Mouse (Mus musculus): ENCODE data around the gene Il16. TPM values are rescaled to one million over a fixed set of nuclear protein-coding genes. Genes with fewer than 3 reads are reported as not detected.

Gene Il16
- polyA plus RNA-seq, 1 experiment from 2014 or later = 4.4 TPM

GRCm38 (mm10) chr7:83682640-83683274 is 62.8 kb downstream of the Il16 start:
- Histone ChIP-seq H3K4me3 (ENCODE audit: low read depth, low read length) (no peak overlapping the region), H3K27me3 (ENCODE audit: control insufficient read depth, insufficient read depth, low read length) (no peaks in the 10 kb centered on the region), H3K9ac (replicated peaks; ENCODE audit: low read depth, low read length) (no peak overlapping the region), H3K9me3 (ENCODE audit: control insufficient read depth, low read depth, low read length) (no peaks in the 10 kb centered on the region), H3K36me3 (ENCODE audit: control insufficient read depth, insufficient read depth, low read length) (no peaks in the 10 kb centered on the region), H3K27ac (ENCODE audit: low read length) (no peak overlapping the region), H3K4me2 (replicated peaks; ENCODE audit: low read depth, low read length) (no peak overlapping the region), H3K4me1 (ENCODE audit: control insufficient read depth, insufficient read depth, low read length) (no peaks in the 10 kb centered on the region)
- no peak for ATAC-seq (ENCODE audit: insufficient number of reproducible peaks, insufficient read depth, low FRiP score, low read depth)
- 18% methylated on average over 6 of the region's 6 CpGs for WGBS

GRCm38 (mm10) chr7:83678506-83678905 is 67.0 kb downstream of the Il16 start:
- no peak overlapping the region for H3K4me3 ChIP-seq (ENCODE audit: low read depth, low read length)
- 90% methylated on average over 4 of the region's 4 CpGs for WGBS

GRCm38 (mm10) chr7:83677296-83677695 is 68.2 kb downstream of the Il16 start:
- H3K4me1 ChIP-seq (ENCODE audit: control insufficient read depth, insufficient read depth, low read length) = no peaks in the 10 kb centered on the region
- no peaks in the 10 kb centered on the region for H3K9me3 ChIP-seq (ENCODE audit: control insufficient read depth, low read depth, low read length)
- H3K36me3 ChIP-seq (ENCODE audit: control insufficient read depth, insufficient read depth, low read length) = no peaks in the 10 kb centered on the region
- no peak overlapping the region for H3K4me2 ChIP-seq (replicated peaks; ENCODE audit: low read depth, low read length)
- H3K4me3 ChIP-seq (ENCODE audit: low read depth, low read length) = no peak overlapping the region
- WGBS = 65% methylated on average over 3 of the region's 3 CpGs
- H3K27me3 ChIP-seq (ENCODE audit: control insufficient read depth, insufficient read depth, low read length) = no peaks in the 10 kb centered on the region
- no peak overlapping the region for H3K27ac ChIP-seq (ENCODE audit: low read length)
- H3K9ac ChIP-seq (replicated peaks; ENCODE audit: low read depth, low read length) = no peak overlapping the region
- no peak for ATAC-seq (ENCODE audit: insufficient number of reproducible peaks, insufficient read depth, low FRiP score, low read depth)

More at GRCm38 (mm10) chr7:83678506-83678905, 67.0 kb downstream of the Il16 start:
- H3K27me3 ChIP-seq (ENCODE audit: control insufficient read depth, insufficient read depth, low read length) = no peaks in the 10 kb centered on the region
- H3K4me1 ChIP-seq (ENCODE audit: control insufficient read depth, insufficient read depth, low read length) = no peaks in the 10 kb centered on the region
- no peak for ATAC-seq (ENCODE audit: insufficient number of reproducible peaks, insufficient read depth, low FRiP score, low read depth)
- H3K9ac ChIP-seq (replicated peaks; ENCODE audit: low read depth, low read length) = no peak overlapping the region
- H3K4me2 ChIP-seq (replicated peaks; ENCODE audit: low read depth, low read length) = no peak overlapping the region
- no peaks in the 10 kb centered on the region for H3K9me3 ChIP-seq (ENCODE audit: control insufficient read depth, low read depth, low read length)
- H3K27ac ChIP-seq (ENCODE audit: low read length) = no peak overlapping the region
- no peaks in the 10 kb centered on the region for H3K36me3 ChIP-seq (ENCODE audit: control insufficient read depth, insufficient read depth, low read length)

- H3K27ac ChIP-seq (ENCODE audit: low read length) = no peak overlapping the region
- H3K9me3 ChIP-seq (ENCODE audit: control insufficient read depth, low read depth, low read length) = no peaks in the 10 kb centered on the region
- 30% methylated on average over 5 of the region's 5 CpGs for WGBS
- H3K4me1 ChIP-seq (ENCODE audit: control insufficient read depth, insufficient read depth, low read length) = no peaks in the 10 kb centered on the region
- no peak for ATAC-seq (ENCODE audit: insufficient number of reproducible peaks, insufficient read depth, low FRiP score, low read depth)
- no peak overlapping the region for H3K4me3 ChIP-seq (ENCODE audit: low read depth, low read length)
- H3K36me3 ChIP-seq (ENCODE audit: control insufficient read depth, insufficient read depth, low read length) = no peaks in the 10 kb centered on the region
- no peak overlapping the region for H3K9ac ChIP-seq (replicated peaks; ENCODE audit: low read depth, low read length)
- no peak overlapping the region for H3K4me2 ChIP-seq (replicated peaks; ENCODE audit: low read depth, low read length)
- H3K27me3 ChIP-seq (ENCODE audit: control insufficient read depth, insufficient read depth, low read length) = no peaks in the 10 kb centered on the region
Measured at GRCm38 (mm10) chr7:83675545-83676254, 69.8 kb downstream of the Il16 start.

GRCm38 (mm10) chr7:83671573-83671972 is 74.0 kb downstream of the Il16 start:
- Histone ChIP-seq H3K9ac (replicated peaks; ENCODE audit: low read depth, low read length) (no peak overlapping the region), H3K4me2 (replicated peaks; ENCODE audit: low read depth, low read length) (no peak overlapping the region), H3K4me1 (ENCODE audit: control insufficient read depth, insufficient read depth, low read length) (no peaks in the 10 kb centered on the region), H3K4me3 (ENCODE audit: low read depth, low read length) (no peak overlapping the region), H3K9me3 (ENCODE audit: control insufficient read depth, low read depth, low read length) (no peaks in the 10 kb centered on the region), H3K27me3 (ENCODE audit: control insufficient read depth, insufficient read depth, low read length) (no peaks in the 10 kb centered on the region), H3K36me3 (ENCODE audit: control insufficient read depth, insufficient read depth, low read length) (no peaks in the 10 kb centered on the region), H3K27ac (ENCODE audit: low read length) (no peak overlapping the region)
- WGBS = 84% methylated on average over 6 of the region's 6 CpGs
- ATAC-seq (ENCODE audit: insufficient number of reproducible peaks, insufficient read depth, low FRiP score, low read depth) = no peak

GRCm38 (mm10) chr7:83668724-83669123 is 76.8 kb downstream of the Il16 start:
- H3K4me1 ChIP-seq (ENCODE audit: control insufficient read depth, insufficient read depth, low read length) = no peaks in the 10 kb centered on the region
- no peak overlapping the region for H3K9ac ChIP-seq (replicated peaks; ENCODE audit: low read depth, low read length)
- no peaks in the 10 kb centered on the region for H3K36me3 ChIP-seq (ENCODE audit: control insufficient read depth, insufficient read depth, low read length)
- no peaks in the 10 kb centered on the region for H3K9me3 ChIP-seq (ENCODE audit: control insufficient read depth, low read depth, low read length)
- H3K27ac ChIP-seq (ENCODE audit: low read length) = no peak overlapping the region
- no peak overlapping the region for H3K4me2 ChIP-seq (replicated peaks; ENCODE audit: low read depth, low read length)
- no peaks in the 10 kb centered on the region for H3K27me3 ChIP-seq (ENCODE audit: control insufficient read depth, insufficient read depth, low read length)
- ATAC-seq (ENCODE audit: insufficient number of reproducible peaks, insufficient read depth, low FRiP score, low read depth) = no peak
- WGBS = 14% methylated on average over 1 of the region's 1 CpGs
- no peak overlapping the region for H3K4me3 ChIP-seq (ENCODE audit: low read depth, low read length)

- Histone ChIP-seq H3K27ac (ENCODE audit: low read length) (no peak overlapping the region), H3K9ac (replicated peaks; ENCODE audit: low read depth, low read length) (no peak overlapping the region), H3K27me3 (ENCODE audit: control insufficient read depth, insufficient read depth, low read length) (no peaks in the 10 kb centered on the region), H3K4me3 (ENCODE audit: low read depth, low read length) (no peak overlapping the region), H3K4me2 (replicated peaks; ENCODE audit: low read depth, low read length) (no peak overlapping the region), H3K36me3 (ENCODE audit: control insufficient read depth, insufficient read depth, low read length) (no peaks in the 10 kb centered on the region), H3K4me1 (ENCODE audit: control insufficient read depth, insufficient read depth, low read length) (no peaks in the 10 kb centered on the region), H3K9me3 (ENCODE audit: control insufficient read depth, low read depth, low read length) (no peaks in the 10 kb centered on the region)
- no peak for ATAC-seq (ENCODE audit: insufficient number of reproducible peaks, insufficient read depth, low FRiP score, low read depth)
- WGBS = 73% methylated on average over 5 of the region's 5 CpGs
Measured at GRCm38 (mm10) chr7:83667936-83668645, 77.4 kb downstream of the Il16 start.

GRCm38 (mm10) chr7:83666087-83666595 is 79.4 kb downstream of the Il16 start:
- no peak for ATAC-seq (ENCODE audit: insufficient number of reproducible peaks, insufficient read depth, low FRiP score, low read depth)
- H3K4me2 ChIP-seq (replicated peaks; ENCODE audit: low read depth, low read length) = no peak overlapping the region

More at GRCm38 (mm10) chr7:83666087-83666595, 79.4 kb downstream of the Il16 start:
- H3K27me3 ChIP-seq (ENCODE audit: control insufficient read depth, insufficient read depth, low read length) = no peaks in the 10 kb centered on the region
- no peaks in the 10 kb centered on the region for H3K4me1 ChIP-seq (ENCODE audit: control insufficient read depth, insufficient read depth, low read length)
- WGBS = 89% methylated on average over 4 of the region's 4 CpGs
- no peak overlapping the region for H3K27ac ChIP-seq (ENCODE audit: low read length)
- H3K36me3 ChIP-seq (ENCODE audit: control insufficient read depth, insufficient read depth, low read length) = no peaks in the 10 kb centered on the region
- no peak overlapping the region for H3K9ac ChIP-seq (replicated peaks; ENCODE audit: low read depth, low read length)
- H3K9me3 ChIP-seq (ENCODE audit: control insufficient read depth, low read depth, low read length) = no peaks in the 10 kb centered on the region
- no peak overlapping the region for H3K4me3 ChIP-seq (ENCODE audit: low read depth, low read length)
